Mouse (Mus musculus) kidney, adult 11 months (tissue): ENCODE measurements around the gene Nup188.
A peak's percentile ranks its signal among the peaks of the same experiment; 100 is the strongest.

Source experiments
- DNase-seq: peaks from one replicate; pipeline ENCODE4 v3.0.0; 2022

The Nup188 gene

DNA sequence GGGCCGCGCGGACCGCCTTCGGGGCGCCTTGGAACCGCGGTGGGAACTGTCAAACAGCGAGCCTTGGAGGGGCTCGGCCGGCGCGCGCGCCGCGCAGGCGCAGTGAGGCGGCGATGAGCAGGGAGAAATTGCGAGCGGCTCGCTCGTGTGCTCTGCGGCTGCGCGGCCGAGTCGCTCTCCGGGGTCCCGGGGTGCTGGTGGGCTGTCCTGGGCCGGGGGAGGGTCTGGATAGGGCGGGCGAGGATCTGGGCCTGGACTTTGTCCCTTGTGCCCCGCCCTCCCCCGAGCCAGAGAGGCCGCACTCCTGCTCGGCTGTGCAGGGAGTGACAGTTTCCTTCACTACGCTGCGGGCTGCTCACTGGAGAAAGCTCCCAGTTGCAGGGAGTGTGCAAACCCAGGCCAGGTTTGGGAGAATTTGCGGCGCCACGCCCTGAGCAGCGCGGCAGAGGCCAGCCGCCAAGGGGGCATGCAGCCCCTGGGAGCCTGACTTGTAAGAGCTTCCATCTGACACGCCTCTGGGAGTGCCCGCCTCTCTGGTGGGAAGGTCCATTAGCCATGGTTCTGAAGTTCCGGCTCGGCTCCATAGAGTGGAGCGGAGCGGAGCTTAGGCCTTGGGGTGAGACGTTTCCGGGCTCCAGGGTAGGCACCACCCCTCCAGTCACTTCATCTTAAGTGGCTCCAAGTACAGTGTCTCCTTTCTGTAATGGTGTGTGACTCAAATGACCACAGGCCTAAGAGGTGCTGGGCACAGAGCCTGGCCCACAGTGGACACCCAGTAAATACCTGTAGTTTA lies 106.6 kb downstream of the Nup188 start:
- DNase-seq: peak; percentile 85

DNA sequence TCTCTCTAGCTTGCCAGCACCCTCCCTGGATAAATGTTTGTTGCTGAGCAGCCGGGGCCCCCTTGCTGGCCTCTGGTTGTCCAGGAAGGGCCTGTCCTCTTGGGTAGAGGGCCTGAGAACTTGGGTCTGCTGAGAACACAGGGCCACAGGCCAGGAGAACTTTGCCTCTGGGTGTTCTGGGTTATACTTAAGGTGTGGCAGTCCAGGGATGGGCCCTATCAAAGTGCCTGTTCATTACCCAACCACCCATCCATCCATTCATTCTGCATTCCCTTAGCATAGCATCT lies 107.1 kb downstream of the Nup188 start:
- DNase-seq: no peak
